ENCODE assay signal across 8 mouse cellular contexts in the genomic region with DNA sequence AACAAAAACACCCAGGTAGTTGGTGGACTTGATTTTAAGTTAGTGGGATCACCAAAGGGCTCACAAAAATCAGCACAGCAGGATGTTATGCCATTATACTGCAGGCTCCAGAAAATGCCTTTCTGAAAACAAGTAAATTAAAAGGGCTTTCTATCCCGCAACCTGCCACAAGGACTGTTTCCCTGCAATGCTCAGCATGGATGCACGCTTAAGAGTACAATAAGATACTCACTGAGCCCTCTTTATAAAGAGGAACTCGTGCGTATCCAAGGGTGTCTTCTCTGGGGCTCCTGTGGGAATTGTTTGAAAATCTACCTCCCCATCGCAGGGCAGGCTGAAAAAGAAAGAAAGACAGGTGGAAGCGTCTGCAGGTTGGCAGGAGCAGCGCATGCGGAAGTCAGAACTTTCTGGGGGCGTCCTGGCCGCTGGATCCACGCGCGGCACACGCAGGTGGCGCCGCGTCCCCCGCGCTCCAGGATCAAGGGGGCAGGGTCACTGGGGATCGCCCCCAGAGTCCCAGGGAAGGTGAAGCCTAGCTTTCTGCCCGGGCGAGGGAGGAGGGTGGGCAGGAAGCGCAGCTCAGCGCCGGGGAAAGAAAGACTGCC. TPM values are rescaled to one million over a fixed set of nuclear protein-coding genes. Genes with fewer than 3 reads are reported as not detected.
DNase-seq lines count a peak whose midpoint lies in the region; ATAC-seq and TF ChIP-seq lines count a peak whose summit lies in the region.

No protein-coding gene starts in this region.

- no peaks in the 10 kb centered on the region for H3K36me3 ChIP-seq in kidney, adult 2 months (ENCODE audit: control insufficient read depth, insufficient read depth, low read length)
- no peaks in the 10 kb centered on the region for H3K36me3 ChIP-seq in hindbrain, embryonic 16.5 days (ENCODE audit: control insufficient read depth, insufficient read depth, low read length)

- 0 out of 2 replicates have a peak overlapping the region, but pooled peaks have one; percentile 33 for H3K27ac ChIP-seq in kidney, adult 2 months (ENCODE audit: insufficient read depth, low read depth, low read length)
- peak overlapping the region; percentile 82 for H3K27ac ChIP-seq in hindbrain, embryonic 16.5 days (ENCODE audit: low read depth, low read length)

- H3K27me3 ChIP-seq in kidney, adult 2 months (replicated peaks; ENCODE audit: control insufficient read depth, insufficient read depth, low read length): no peaks in the 10 kb centered on the region
- H3K27me3 ChIP-seq in hindbrain, embryonic 16.5 days (replicated peaks; ENCODE audit: control insufficient read depth, insufficient read depth, low read length): no peaks in the 10 kb centered on the region

- peak overlapping the region; percentile 81 for H3K9ac ChIP-seq in hindbrain, embryonic 16.5 days (ENCODE audit: low read depth, low read length)

- ATAC-seq in hindbrain, embryonic 16.5 days: peak; percentile 31; the same call in 1 of the 2 replicates
- ATAC-seq in megakaryocyte progenitor cell, adult 5-6 weeks (replicated peaks; ENCODE audit: poor library complexity): peak; percentile 32

- H3K4me3 ChIP-seq in kidney, adult 2 months (ENCODE audit: insufficient read depth, low read depth, low read length): peak overlapping the region; percentile 73
- peak overlapping the region; percentile 86 for H3K4me3 ChIP-seq in hindbrain, embryonic 16.5 days (ENCODE audit: low read length)

- peak overlapping the region; percentile 84 for H3K4me2 ChIP-seq in hindbrain, embryonic 16.5 days (ENCODE audit: low read length)

- no peaks in the 10 kb centered on the region for H3K4me1 ChIP-seq in kidney, adult 2 months (ENCODE audit: control insufficient read depth, insufficient read depth, low read length)
- H3K4me1 ChIP-seq in hindbrain, embryonic 16.5 days (ENCODE audit: control insufficient read depth, insufficient read depth, low read depth, low read length): peaks cover 5% of the 10 kb centered on the region

- H3K9me3 ChIP-seq in hindbrain, embryonic 16.5 days (ENCODE audit: control insufficient read depth, low read length): no peaks in the 10 kb centered on the region

- 4% methylated on average over 25 of the region's 25 CpGs for WGBS in kidney, adult 2 months
- 0% methylated on average over 20 of the region's 25 CpGs for WGBS in hindbrain, embryonic 16.5 days

- TF ChIP-seq POLR2A in kidney, adult 2 months (IDR thresholded peaks at IDR 0.05; ENCODE audit: low read depth, low read length): no peak

- no peak for TF ChIP-seq CTCF in kidney, adult 2 months (conservative IDR thresholded peaks at IDR 0.05; ENCODE audit: insufficient read depth, insufficient read length, low read depth, low read length)

- peak; percentile 8 for DNase-seq in kidney, adult 2 months
- no peak for DNase-seq in kidney, adult 18-20 months
- DNase-seq in CD8-positive naive resting alpha-beta T cell, adult 2 months (ENCODE audit: low read depth in 2 of 2, low spot score in 2 of 2): peak; percentile 39 to 60
- DNase-seq in embryo, embryonic 11 days: peak; percentile 64
- DNase-seq in Muller cell, postnatal 12 days (ENCODE audit: inconsistent ontology term): no peak
- DNase-seq in cerebellum, adult 11 months: no peak

RNA-seq across cellular contexts. Expression of a gene that starts 0.4 kb away (rescaled TPM):
- polyA plus RNA-seq in kidney, adult 2 months (2012; rRNA removed): 1.0 and 1.1 TPM in 2 replicates
- polyA plus RNA-seq in hindbrain, embryonic 16.5 days (2015; fragmentation: Nextera tagmentation; extraction: Ambion mirVana): 7.1 and 10.7 TPM in 2 replicates
- 0.12 and 0.37 TPM in 2 replicates for total RNA-seq in megakaryocyte progenitor cell, adult 5-6 weeks (2015)
- 0.17 and 0.20 TPM in 2 replicates for total RNA-seq in megakaryocyte progenitor cell, adult 5-6 weeks (2017)

RNA-seq across cellular contexts. Expression of a gene that starts 54.1 kb away (rescaled TPM):
- polyA plus RNA-seq in kidney, adult 2 months (2012; rRNA removed): 15.3 and 15.4 TPM in 2 replicates
- polyA plus RNA-seq in hindbrain, embryonic 16.5 days (2015; fragmentation: Nextera tagmentation; extraction: Ambion mirVana): 15.5 and 16.6 TPM in 2 replicates
- total RNA-seq in megakaryocyte progenitor cell, adult 5-6 weeks (2015): not detected in 2 replicates
- total RNA-seq in megakaryocyte progenitor cell, adult 5-6 weeks (2017): not detected in 2 replicates

RNA-seq across cellular contexts. Expression of a gene that starts 58.7 kb away (rescaled TPM):
- 0.24 and 0.30 TPM in 2 replicates for polyA plus RNA-seq in kidney, adult 2 months (2012; rRNA removed)
- polyA plus RNA-seq in hindbrain, embryonic 16.5 days (2015; fragmentation: Nextera tagmentation; extraction: Ambion mirVana): 2.2 and 3.3 TPM in 2 replicates
- not detected in 2 replicates for total RNA-seq in megakaryocyte progenitor cell, adult 5-6 weeks (2015)
- total RNA-seq in megakaryocyte progenitor cell, adult 5-6 weeks (2017): not detected in 2 replicates

Comparison
In these comparisons a context has a peak if more than half of its experiments do, and no peak if none do; other contexts are left out.
1. DNase-seq: peak in kidney, adult 2 months (single experiment), CD8-positive naive resting alpha-beta T cell, adult 2 months (2 of 2) and embryo, embryonic 11 days (single experiment); none in kidney, adult 18-20 months (single experiment), Muller cell, postnatal 12 days (single experiment) and cerebellum, adult 11 months (single experiment).